Mouse (Mus musculus) spleen, adult 12 weeks (tissue): ENCODE data around the gene Gm10024.
"Not testable (repeated sequence)": the region's sequence is repeated elsewhere in the genome, so short reads cannot be mapped to it uniquely, and the experiment has no call there.

ENCODE experiments used
- DNase-seq: peaks from one replicate; pipeline ENCODE4 v3.0.0; 2022; ENCODE audit warnings: low spot score

Gm10024 gene

GRCm38 (mm10) chr10:77711157-77711556 is at the start of gene Gm10024:
Gene Gm10024 (plus strand): TSS chr10:77711457.
- not testable (repeated sequence) for DNase-seq

- no peak for DNase-seq
These were observed 47.1 kb upstream of the Gm10024 start for GRCm38 (mm10) chr10:77663949-77664665.

DNA sequence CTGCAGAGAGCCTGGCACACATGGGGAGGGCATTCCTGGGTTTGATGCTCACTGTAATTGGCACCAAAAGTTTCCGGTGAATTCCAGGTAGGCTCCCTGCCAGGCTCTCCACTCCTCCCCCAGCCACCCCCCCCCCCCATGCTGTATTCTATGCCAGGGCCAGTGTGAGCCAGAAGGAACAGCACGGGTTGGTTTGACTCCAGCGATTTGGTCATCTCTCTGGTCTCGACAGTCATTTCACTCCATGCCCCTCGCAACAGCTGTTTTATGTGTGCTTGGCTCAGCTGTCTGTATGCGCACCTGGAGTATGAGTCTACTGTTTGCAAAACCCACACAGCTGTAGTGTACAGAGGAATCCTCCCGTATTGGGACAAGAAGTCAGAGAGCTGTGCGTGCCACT is 44.9 kb upstream of the Gm10024 start:
- no peak for DNase-seq

DNA sequence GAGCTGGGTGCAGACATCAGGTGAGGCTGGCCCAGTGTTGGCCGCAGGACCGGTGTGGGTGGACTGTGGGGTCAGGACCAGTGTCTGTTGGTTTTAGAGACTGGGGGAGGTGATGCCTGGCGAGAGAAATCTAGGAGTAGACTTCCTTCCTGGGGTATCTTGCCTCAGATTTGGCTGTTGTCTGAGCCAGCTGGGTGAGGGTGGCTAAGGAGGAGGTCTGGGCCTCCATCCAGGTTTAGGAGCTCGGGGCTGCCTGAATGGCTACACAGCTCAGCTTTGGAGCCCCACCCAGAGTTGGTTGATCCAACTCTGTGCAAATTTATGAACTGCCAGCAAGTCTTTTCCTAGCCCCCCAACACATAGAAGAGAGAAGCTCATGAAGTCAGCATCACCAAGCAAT is 43.9 kb upstream of the Gm10024 start:
- DNase-seq: no peak

DNA sequence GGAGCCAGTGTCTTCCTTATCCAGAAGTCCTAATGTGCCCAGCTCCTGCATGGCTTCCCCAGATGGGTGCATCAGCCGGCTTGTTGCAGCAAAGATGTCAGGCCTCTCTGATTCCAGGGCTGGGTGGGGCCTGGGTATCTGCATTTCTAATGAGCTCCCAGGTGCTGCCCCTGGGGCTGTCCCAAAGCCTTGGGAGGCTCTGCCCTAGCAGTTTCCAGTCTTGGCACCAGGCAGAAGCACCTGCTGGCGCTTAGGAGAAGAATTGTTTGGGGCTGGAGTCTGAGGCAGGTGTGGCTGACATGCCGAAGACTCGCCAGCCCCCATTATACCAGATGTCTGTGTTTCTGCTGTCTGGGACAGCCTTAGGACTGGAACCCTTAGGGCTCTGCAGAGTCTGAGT is 40.5 kb upstream of the Gm10024 start:
- DNase-seq: no peak

DNA sequence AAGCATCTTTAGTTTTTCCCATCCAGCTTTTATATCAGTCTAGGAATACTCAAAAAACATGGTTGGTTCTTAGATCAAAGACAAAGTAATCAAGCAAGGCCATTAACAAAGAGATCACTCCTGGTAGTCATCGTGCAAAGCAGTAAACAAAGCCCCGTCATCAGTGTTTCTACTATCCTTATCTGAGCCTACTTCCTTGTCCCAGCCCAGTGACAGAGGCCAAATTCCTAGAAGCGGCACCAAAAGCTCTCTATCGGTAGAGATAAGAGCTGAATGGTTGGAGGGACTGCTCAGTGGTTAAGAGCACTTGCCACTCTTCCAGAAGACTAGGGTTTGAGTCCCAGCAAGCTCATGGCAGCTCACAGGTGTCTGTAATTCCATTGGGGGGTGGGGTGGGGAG is 39.7 kb upstream of the Gm10024 start:
- no peak for DNase-seq

DNA sequence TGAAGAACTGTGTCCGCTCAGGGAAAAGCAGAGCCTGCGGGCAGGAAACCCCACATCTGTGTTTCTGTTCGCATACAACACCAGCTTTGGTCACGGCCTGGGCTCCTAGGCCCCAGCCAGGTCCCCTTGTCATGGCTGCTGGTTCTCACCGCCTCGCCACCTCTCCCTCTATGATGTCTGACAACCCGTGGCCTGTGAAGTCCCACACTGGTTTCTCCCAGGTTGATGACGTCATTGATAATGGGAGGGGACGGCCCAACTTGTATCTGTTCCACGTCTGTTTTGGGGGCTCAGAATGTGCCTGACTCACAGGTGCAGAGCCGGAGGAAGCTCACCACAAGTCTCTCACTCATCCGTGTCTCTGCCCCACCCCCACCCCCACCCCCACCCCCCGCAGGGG is 37.5 kb upstream of the Gm10024 start:
- DNase-seq: no peak

GRCm38 (mm10) chr10:77677562-77677961 is 33.7 kb upstream of the Gm10024 start:
- DNase-seq: no peak

GRCm38 (mm10) chr10:77682994-77683393 is 28.3 kb upstream of the Gm10024 start:
- DNase-seq: no peak

- DNase-seq: no peak
These were observed 27.1 kb upstream of the Gm10024 start for GRCm38 (mm10) chr10:77684181-77684580.

DNA sequence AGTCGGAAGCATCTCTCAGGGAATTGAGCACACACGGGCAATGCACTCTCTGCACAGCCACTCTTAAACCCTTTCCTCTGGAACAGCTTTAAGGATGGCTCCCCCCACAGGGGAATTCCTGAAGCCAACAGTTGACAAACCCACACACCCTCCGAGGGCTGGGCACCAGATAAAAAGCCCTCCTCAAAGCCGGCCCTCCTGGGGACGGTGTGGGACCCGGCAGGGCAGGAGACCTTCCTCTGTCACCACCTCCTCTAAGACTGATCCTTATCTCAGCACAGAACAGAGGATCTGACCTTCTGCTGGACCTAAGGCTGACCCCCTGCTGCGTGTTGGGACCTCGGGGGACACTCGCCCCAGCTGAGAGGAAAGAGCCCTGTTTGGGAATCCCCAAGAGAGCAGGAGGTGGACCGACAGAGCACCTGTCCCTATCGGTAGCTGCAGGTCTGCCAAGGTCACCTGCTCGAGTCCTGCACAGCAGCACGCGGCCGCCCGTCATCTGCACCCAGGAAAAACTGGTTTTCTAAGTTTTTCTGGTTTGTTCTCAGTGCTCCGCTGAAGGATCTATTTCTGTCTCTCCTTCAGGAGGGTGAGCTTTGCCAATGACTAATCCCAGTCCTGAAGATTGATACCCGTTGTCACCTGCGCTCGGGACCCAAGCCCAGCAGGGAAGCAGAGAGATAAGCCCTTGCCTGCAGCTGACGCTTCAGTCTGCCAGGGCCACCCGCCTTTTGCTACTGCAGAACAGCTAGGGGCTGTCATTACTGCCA is 25.2 kb upstream of the Gm10024 start, which contains the start of gene Tspear:
TSS of gene Tspear (plus strand) at position 675 of the 770 bp plus-strand sequence.
- DNase-seq: no peak

DNA sequence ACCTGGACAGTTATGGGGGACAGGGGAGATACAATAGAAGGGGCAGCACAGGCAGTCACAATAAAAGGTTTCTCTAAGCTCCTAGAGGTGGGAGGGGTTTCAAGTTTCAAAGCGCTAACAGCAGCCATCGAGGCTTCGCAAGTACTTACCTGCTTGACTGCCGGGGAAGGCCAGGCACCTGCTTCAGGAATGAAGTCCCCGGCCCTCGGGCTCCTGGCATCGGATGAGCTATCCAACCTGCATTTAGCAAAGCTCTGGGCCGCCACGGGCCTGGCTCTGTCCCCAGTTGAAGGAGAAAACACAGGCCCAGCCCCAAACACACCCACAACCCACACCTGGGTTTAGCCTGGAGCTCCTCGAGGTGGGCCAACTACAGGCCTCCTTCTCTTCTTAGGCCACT is 24.2 kb upstream of the Gm10024 start:
- no peak for DNase-seq

GRCm38 (mm10) chr10:77690356-77690807 is 20.9 kb upstream of the Gm10024 start, which contains the start of gene Gm19402:
Gene Gm19402 (minus strand): TSS chr10:77690757.
- not testable (repeated sequence) for DNase-seq

GRCm38 (mm10) chr10:77697133-77697532 is 14.1 kb upstream of the Gm10024 start, which contains the start of gene Gm9508:
Gene Gm9508 (minus strand): TSS chr10:77697233.
- no peak for DNase-seq

DNA sequence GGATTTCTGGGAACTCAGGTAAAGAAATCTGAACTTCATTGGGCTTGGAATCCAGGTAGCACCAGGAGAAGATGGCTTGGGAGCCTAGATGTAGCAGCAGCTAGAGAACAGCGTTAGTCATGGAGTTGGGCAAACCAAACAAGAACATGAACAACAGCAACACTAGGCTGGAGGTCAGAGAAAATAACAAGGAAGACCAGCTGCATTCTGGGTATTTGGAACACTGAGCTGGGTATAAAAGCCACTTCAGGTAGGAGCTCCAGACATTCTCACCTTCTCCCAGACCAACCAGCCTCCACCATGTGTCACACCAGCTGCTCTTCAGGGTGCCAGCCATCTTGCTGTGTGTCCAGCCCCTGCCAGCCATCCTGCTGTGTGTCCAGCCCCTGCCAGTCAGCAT is 4.9 kb upstream of the Gm10024 start, which contains the start of gene Gm10272:
TSS of gene Gm10272 (plus strand) at position 301 of the 400 bp plus-strand sequence.
- no peak for DNase-seq

- DNase-seq: no peak
These were observed 1.4 kb upstream of the Gm10024 start for GRCm38 (mm10) chr10:77709831-77710230.

DNA sequence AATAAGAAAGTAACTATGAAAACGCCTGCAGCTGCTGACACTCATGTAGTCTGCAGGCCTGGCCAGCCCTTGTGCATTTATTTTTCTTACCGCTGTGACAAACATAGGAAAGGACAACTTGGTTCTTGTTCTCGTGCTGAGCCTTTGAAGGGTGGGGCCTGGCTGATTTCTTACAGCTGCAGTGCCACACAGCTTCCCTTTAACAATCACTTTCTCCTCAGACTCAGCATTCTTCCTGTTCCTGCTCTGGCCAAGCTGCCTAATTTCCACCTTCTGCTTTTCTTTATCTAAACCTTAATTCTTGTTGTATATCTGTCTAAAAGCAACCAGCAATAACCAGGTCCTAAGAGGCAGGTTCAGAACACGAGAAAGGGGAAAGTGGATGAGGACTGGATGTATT is 2.5 kb downstream of the Gm10024 start:
- DNase-seq: no peak

GRCm38 (mm10) chr10:77715507-77715906 is 4.2 kb downstream of the Gm10024 start, which contains the start of gene Gm10142:
Gene Gm10142 (plus strand): TSS chr10:77715807.
- DNase-seq: no peak

- DNase-seq: not testable (repeated sequence)
These were observed 9.0 kb downstream of the Gm10024 start, which contains the start of gene Krtap12-1 for GRCm38 (mm10) chr10:77720299-77720698. Gene Krtap12-1 (plus strand): TSS chr10:77720599.

DNA sequence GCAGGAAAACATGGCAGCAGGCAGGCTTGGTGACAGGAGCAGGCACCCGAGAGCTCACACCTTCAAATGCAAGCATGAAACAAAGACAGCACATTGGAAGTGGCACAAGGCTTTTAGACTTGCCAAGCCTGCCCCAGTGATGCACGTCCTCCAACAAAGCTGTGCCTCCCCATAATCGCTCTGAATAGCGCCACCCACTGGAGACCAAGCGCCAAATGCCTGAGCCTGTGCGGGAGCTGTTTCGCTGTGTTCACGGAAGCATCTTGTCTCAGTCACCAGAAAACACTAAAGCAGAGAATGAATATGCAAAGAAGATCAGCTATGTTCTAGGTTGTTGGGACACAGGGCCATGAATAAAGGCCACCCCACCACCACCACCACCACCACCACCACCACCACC is 13.6 kb downstream of the Gm10024 start:
- DNase-seq: no peak

- no peak for DNase-seq
These were observed 14.9 kb downstream of the Gm10024 start, which contains the start of gene Gm10100 for GRCm38 (mm10) chr10:77726186-77726585. Gene Gm10100 (plus strand): TSS chr10:77726486.

GRCm38 (mm10) chr10:77728280-77728679 is 17.0 kb downstream of the Gm10024 start:
- DNase-seq: no peak

DNA sequence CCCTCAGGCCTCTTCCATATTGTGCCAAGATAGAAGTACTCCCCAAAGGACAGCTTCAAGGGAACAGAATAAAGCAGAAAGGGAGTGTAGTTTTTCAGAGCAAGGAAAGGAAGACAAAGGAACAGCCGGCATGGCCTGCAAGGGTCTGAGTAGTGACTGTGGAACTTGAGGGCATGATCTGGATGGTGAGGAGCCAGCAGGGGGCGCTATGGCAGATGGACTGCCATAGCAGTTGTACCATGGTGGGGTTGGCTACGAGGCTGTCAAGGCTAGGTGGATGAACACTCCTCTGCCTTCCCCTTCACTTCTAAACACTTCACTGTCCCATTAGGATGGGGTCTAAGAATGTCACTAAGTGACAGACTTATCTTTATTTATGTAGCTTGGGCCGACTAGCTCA is 18.0 kb downstream of the Gm10024 start:
- DNase-seq: no peak
